Mouse (Mus musculus): ENCODE results near the gene Rhof.
A peak's percentile ranks its signal among the peaks of the same experiment; 100 is the strongest.

GRCm38 (mm10) chr5:123162942-123163341, 30.4 kb upstream of the Rhof start:
- peak; percentile 39 for TF ChIP-seq CTCF (IDR thresholded peaks at IDR 0.05; ENCODE audit: low read depth)
- TF ChIP-seq EP300 (IDR thresholded peaks at IDR 0.05; ENCODE audit: low read depth), result no peak
